Mouse (Mus musculus) lung, embryonic 16.5 days (tissue): ENCODE results near the gene Mrpl9. TPM values are rescaled to one million over a fixed set of nuclear protein-coding genes. Genes with fewer than 3 reads are reported as not detected.

ENCODE experiments used
- ATAC-seq: fragments of 200-750 bp; cut with Nextera tagmentation; 2 replicates; pipeline ENCODE4 v1.8.0; 2017; ENCODE audit warnings: low read depth, mild to moderate bottlenecking, moderate library complexity
- H3K27ac ChIP-seq: fragments of 300-500 bp; sonication (generic); 2 replicates; pipeline ENCODE4 v1.5.1; 2014; ENCODE audit warnings: mild to moderate bottlenecking, control low read depth, low read length
- H3K27me3 ChIP-seq: fragments of 300-500 bp; sonication (generic); 2 replicates; pipeline ENCODE4 v1.6.1; 2014; ENCODE audit warnings: low read depth, low read length, mixed read lengths; ENCODE audit not compliant: control insufficient read depth, insufficient read depth
- H3K36me3 ChIP-seq: fragments of 300-500 bp; sonication (generic); 2 replicates; pipeline ENCODE4 v1.6.1; 2014; ENCODE audit warnings: low read length; ENCODE audit not compliant: control insufficient read depth, insufficient read depth
- H3K4me1 ChIP-seq: fragments of 300-500 bp; sonication (generic); replicated peaks from 2 replicates; pipeline ENCODE4 v1.6.1; 2014; ENCODE audit warnings: low read length, mixed read lengths; ENCODE audit not compliant: control insufficient read depth, insufficient read depth
- H3K4me2 ChIP-seq: fragments of 300-500 bp; sonication (generic); 2 replicates; pipeline ENCODE4 v1.6.1; 2014; ENCODE audit warnings: low read depth, low read length, control low read depth
- H3K4me3 ChIP-seq: fragments of 300-500 bp; sonication (generic); 2 replicates; pipeline ENCODE4 v1.5.1; 2014; ENCODE audit warnings: mild to moderate bottlenecking, low read length, control low read depth
- H3K9ac ChIP-seq: fragments of 300-500 bp; sonication (generic); 2 replicates; pipeline ENCODE4 v1.6.1; 2014; ENCODE audit warnings: low read length, control low read depth
- H3K9me3 ChIP-seq: fragments of 300-500 bp; sonication (generic); 2 replicates; pipeline ENCODE4 v1.6.1; 2016; ENCODE audit warnings: low read length; ENCODE audit not compliant: control insufficient read depth
- WGBS: fragments of 180-500 bp; shearing (Covaris S2); extraction: QIAGEN DNeasy Blood & Tissue Kit; methylation state at CpG from one replicate; pipeline ENCODE4 v1.1.7; 2014; 5-methylcytosine and 5-hydroxymethylcytosine counted together
- polyA plus RNA-seq: library from polyadenylated mRNA; unstranded; fragments of >200 nt; fragmentation: Nextera tagmentation; extraction: Ambion mirVana; gene quantifications from 2 replicates; pipeline ENCODE4 v1.2.1, GENCODE M21; 2015

Gene Mrpl9
- 58.8 and 59.8 TPM in 2 replicates for polyA plus RNA-seq

- 0% methylated on average over 38 of the region's 39 CpGs for WGBS
- H3K4me1 ChIP-seq = peaks cover 6% of the 10 kb centered on the region
- H3K36me3 ChIP-seq = peaks cover 29% of the 10 kb centered on the region
- H3K9ac ChIP-seq = peak within 1 kb of the TSS; percentile 96
- peak within 1 kb of the TSS; percentile 98 for H3K4me3 ChIP-seq
- H3K9me3 ChIP-seq = no peaks in the 10 kb centered on the region
- peak; percentile 99 for ATAC-seq
- peak within 1 kb of the TSS; percentile 69 for H3K27ac ChIP-seq
- H3K4me2 ChIP-seq = peak within 1 kb of the TSS; percentile 85
- H3K27me3 ChIP-seq = no peaks in the 10 kb centered on the region
Observed at GRCm38 (mm10) chr3:94442951-94443596, at the start of gene Mrpl9. Gene Mrpl9 (plus strand): TSS chr3:94443318.

DNA sequence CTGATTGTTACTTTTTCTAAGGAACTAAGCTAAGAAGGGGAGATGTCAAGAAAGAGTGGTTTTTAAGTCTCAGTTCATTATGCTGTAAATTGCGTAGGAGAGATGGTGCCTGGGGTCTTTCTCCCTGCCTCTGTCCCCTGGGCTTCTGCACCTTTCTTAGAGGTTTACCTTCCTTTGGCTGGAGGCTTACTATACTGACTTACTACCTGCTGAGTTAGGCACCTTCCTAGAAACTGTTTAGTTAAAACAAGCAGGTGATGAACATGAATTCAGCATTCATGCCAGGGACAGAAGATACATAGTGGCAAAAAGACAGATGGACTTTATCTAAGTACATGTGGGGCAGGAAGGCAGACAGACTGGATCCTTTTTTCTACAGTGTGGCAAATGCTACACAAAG is 46.8 kb upstream of the Mrpl9 start:
- peaks cover 7% of the 10 kb centered on the region for H3K27me3 ChIP-seq
- no peak for ATAC-seq
- H3K4me3 ChIP-seq = no peak overlapping the region
- H3K9me3 ChIP-seq = no peaks in the 10 kb centered on the region
- H3K27ac ChIP-seq = no peak overlapping the region
- peaks cover 3% of the 10 kb centered on the region for H3K4me1 ChIP-seq
- WGBS = 72% methylated on average over 1 of the region's 1 CpGs
- H3K36me3 ChIP-seq = no peaks in the 10 kb centered on the region
- H3K4me2 ChIP-seq = no peak overlapping the region
- no peak overlapping the region for H3K9ac ChIP-seq

GRCm38 (mm10) chr3:94396851-94397250 is 46.3 kb upstream of the Mrpl9 start:
- H3K9ac ChIP-seq = no peak overlapping the region
- H3K36me3 ChIP-seq = no peaks in the 10 kb centered on the region
- no peaks in the 10 kb centered on the region for H3K9me3 ChIP-seq
- 68% methylated on average over 4 of the region's 4 CpGs for WGBS
- H3K4me2 ChIP-seq = no peak overlapping the region
- ATAC-seq = no peak
- peaks cover 7% of the 10 kb centered on the region for H3K27me3 ChIP-seq
- H3K4me1 ChIP-seq = peaks cover 3% of the 10 kb centered on the region
- H3K4me3 ChIP-seq = no peak overlapping the region
- no peak overlapping the region for H3K27ac ChIP-seq

- no peak for ATAC-seq
- Histone ChIP-seq H3K36me3 (no peaks in the 10 kb centered on the region), H3K27ac (no peak within 1 kb of the TSS), H3K4me1 (peaks cover 3% of the 10 kb centered on the region), H3K9ac (peak within 1 kb of the TSS; percentile 36; the same call in 1 of the 2 replicates), H3K27me3 (peaks cover 7% of the 10 kb centered on the region), H3K4me3 (peak within 1 kb of the TSS; percentile 34), H3K4me2 (peak within 1 kb of the TSS; percentile 62), H3K9me3 (no peaks in the 10 kb centered on the region)
- WGBS = 59% methylated on average over 6 of the region's 6 CpGs
Observed at GRCm38 (mm10) chr3:94398217-94398616, 44.9 kb upstream of the Mrpl9 start, which contains the start of gene Lingo4. Gene Lingo4 (plus strand): TSS chr3:94398517.

- Histone ChIP-seq H3K4me2 (peak overlapping the region; percentile 62), H3K9ac (peak overlapping the region; percentile 36; the same call in 1 of the 2 replicates), H3K4me3 (peak overlapping the region; percentile 34), H3K4me1 (peaks cover 3% of the 10 kb centered on the region), H3K27ac (no peak overlapping the region), H3K9me3 (no peaks in the 10 kb centered on the region), H3K36me3 (no peaks in the 10 kb centered on the region), H3K27me3 (peaks cover 7% of the 10 kb centered on the region)
- 3% methylated on average over 20 of the region's 20 CpGs for WGBS
- ATAC-seq = peak; percentile 51
Observed at GRCm38 (mm10) chr3:94398943-94399481, 44.1 kb upstream of the Mrpl9 start.

DNA sequence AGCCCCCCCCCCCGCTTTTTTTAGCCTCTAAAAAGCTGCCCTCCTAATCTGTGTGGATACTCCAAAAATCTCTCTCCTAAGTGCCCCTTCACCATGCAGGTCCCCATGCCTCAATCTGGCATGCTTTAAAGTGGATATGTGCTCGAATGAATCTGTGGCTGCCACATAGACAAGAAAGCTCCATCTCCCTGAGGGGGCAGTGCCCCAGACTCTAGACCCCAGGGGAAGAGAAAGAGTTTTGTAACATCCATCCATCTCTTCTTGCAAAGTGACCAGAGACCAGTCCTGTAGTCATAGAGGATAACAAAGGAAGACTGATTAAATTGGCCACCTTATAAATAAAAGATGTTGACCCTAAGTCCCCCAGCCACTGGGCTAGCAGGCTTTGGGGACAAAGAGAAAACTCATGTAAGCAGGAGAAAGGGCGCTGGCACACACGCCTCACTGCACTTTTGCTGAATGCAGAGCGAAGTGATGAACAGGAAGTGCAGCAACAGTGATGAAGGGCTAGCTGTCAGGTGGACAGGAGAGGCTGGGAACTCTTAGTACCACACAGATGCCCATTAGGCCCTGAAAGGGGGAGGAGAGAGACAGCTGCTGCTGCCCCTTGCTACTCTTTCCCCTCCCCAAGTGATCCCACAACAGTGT is 43.3 kb upstream of the Mrpl9 start:
- 46% methylated on average over 5 of the region's 5 CpGs for WGBS
- Histone ChIP-seq H3K4me2 (no peak overlapping the region), H3K27me3 (peaks cover 7% of the 10 kb centered on the region), H3K9ac (no peak overlapping the region), H3K4me3 (no peak overlapping the region), H3K4me1 (peaks cover 9% of the 10 kb centered on the region), H3K27ac (no peak overlapping the region), H3K9me3 (no peaks in the 10 kb centered on the region), H3K36me3 (no peaks in the 10 kb centered on the region)
- ATAC-seq = no peak

DNA sequence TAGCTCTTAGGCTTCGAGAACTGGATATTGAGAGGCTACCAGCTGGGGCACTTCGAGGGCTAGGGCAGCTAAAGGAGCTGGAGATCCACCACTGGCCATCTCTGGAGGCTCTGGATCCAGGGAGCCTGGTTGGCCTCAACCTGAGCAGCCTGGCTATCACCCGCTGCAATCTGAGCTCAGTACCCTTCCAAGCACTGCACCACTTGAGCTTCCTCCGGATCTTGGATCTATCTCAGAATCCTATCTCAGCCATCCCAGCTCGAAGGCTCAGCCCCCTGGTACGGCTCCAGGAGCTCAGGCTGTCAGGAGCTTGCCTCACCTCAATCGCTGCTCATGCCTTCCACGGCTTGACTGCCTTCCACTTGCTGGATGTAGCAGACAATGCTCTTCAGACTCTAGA is 40.7 kb upstream of the Mrpl9 start:
- no peak overlapping the region for H3K4me3 ChIP-seq
- H3K27me3 ChIP-seq = peaks cover 7% of the 10 kb centered on the region
- no peak overlapping the region for H3K4me2 ChIP-seq
- WGBS = 55% methylated on average over 8 of the region's 8 CpGs
- no peaks in the 10 kb centered on the region for H3K9me3 ChIP-seq
- H3K4me1 ChIP-seq = peaks cover 14% of the 10 kb centered on the region
- ATAC-seq = no peak
- no peak overlapping the region for H3K27ac ChIP-seq
- no peaks in the 10 kb centered on the region for H3K36me3 ChIP-seq
- no peak overlapping the region for H3K9ac ChIP-seq

GRCm38 (mm10) chr3:94404366-94405054 is 38.6 kb upstream of the Mrpl9 start:
- H3K9ac ChIP-seq = no peak overlapping the region
- WGBS = 19% methylated on average over 7 of the region's 7 CpGs
- no peak for ATAC-seq
- H3K27ac ChIP-seq = peak overlapping the region; percentile 56
- H3K36me3 ChIP-seq = no peaks in the 10 kb centered on the region
- peaks cover 10% of the 10 kb centered on the region for H3K4me1 ChIP-seq
- H3K4me3 ChIP-seq = no peak overlapping the region
- no peaks in the 10 kb centered on the region for H3K9me3 ChIP-seq
- peaks cover 2% of the 10 kb centered on the region for H3K27me3 ChIP-seq
- no peak overlapping the region for H3K4me2 ChIP-seq

DNA sequence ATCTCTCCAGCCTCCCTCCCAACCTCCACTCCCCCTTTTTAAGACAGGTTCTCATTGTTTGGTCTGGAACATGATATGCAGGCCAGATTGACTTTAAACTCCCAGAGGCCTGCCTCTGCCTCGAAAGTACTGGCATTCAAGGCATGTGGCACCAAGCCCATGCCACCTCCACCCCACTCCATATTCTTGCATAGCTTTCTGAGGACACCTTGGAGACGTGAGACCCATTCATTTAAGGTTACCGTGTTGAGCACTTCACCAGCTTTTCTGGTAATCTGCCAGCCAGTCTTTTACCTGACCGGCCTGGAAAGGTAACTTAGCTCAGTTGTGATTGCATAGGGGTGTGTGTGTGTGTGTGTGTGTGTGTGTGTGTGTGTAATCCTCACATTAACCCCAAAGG is 37.6 kb upstream of the Mrpl9 start:
- Histone ChIP-seq H3K9me3 (no peaks in the 10 kb centered on the region), H3K27me3 (no peaks in the 10 kb centered on the region; the same call in 1 of the 2 replicates), H3K36me3 (no peaks in the 10 kb centered on the region), H3K9ac (no peak overlapping the region), H3K4me2 (no peak overlapping the region), H3K4me1 (peaks cover 10% of the 10 kb centered on the region), H3K4me3 (no peak overlapping the region), H3K27ac (peak overlapping the region; percentile 83)
- peak; percentile 93 for ATAC-seq
- WGBS = 35% methylated on average over 4 of the region's 4 CpGs
